ENCODE assay signal across 8 mouse cellular contexts in genomic region chr13:52929209-52930171, GRCm38 (mm10). TPM values are rescaled to one million over a fixed set of nuclear protein-coding genes. Genes with fewer than 3 reads are reported as not detected.
A peak's percentile ranks its signal among the peaks of the same experiment; 100 is the strongest.
DNase-seq lines count a peak whose midpoint lies in the region; ATAC-seq lines count a peak whose summit lies in the region.

Gene Auh, minus strand, starts transcription at chr13:52929681.

- no peaks in the 10 kb centered on the region for H3K36me3 ChIP-seq in hindbrain, embryonic 16.5 days (ENCODE audit: control insufficient read depth, insufficient read depth, low read length)

- peak; percentile 78 for DNase-seq in WW6 (ENCODE audit: low read depth, low spot score)
- peak; percentile 82 to 91 for DNase-seq in cerebellum, postnatal 36 days
- peak; percentile 84 for DNase-seq in gastrocnemius, adult 18-20 months (ENCODE audit: low spot score)
- DNase-seq in left cerebral cortex, adult 8-10 months (ENCODE audit: low spot score in 2 of 2): peak; percentile 56 to 58
- DNase-seq in right cerebral cortex, postnatal 14 days: peak; percentile 84
- DNase-seq in urinary bladder, postnatal 36 days (ENCODE audit: low spot score in 2 of 2): peak; percentile 76 to 85

- ATAC-seq in hindbrain, embryonic 16.5 days: peak; percentile 97
- ATAC-seq in megakaryocyte progenitor cell, adult 5-6 weeks (replicated peaks; ENCODE audit: poor library complexity): peak; percentile 94

- WGBS in hindbrain, embryonic 16.5 days: under 1% methylated on average over 63 of the region's 63 CpGs

- H3K9ac ChIP-seq in hindbrain, embryonic 16.5 days (ENCODE audit: low read depth, low read length): peak within 1 kb of the TSS; percentile 84

- H3K4me1 ChIP-seq in hindbrain, embryonic 16.5 days (ENCODE audit: control insufficient read depth, insufficient read depth, low read depth, low read length): peaks cover 21% of the 10 kb centered on the region

- no peaks in the 10 kb centered on the region for H3K9me3 ChIP-seq in hindbrain, embryonic 16.5 days (ENCODE audit: control insufficient read depth, low read length)

- peak within 1 kb of the TSS; percentile 75 for H3K4me3 ChIP-seq in hindbrain, embryonic 16.5 days (ENCODE audit: low read length)

- peak within 1 kb of the TSS; percentile 70 for H3K4me2 ChIP-seq in hindbrain, embryonic 16.5 days (ENCODE audit: low read length)

- no peaks in the 10 kb centered on the region for H3K27me3 ChIP-seq in hindbrain, embryonic 16.5 days (replicated peaks; ENCODE audit: control insufficient read depth, insufficient read depth, low read length)

- H3K27ac ChIP-seq in hindbrain, embryonic 16.5 days (ENCODE audit: low read depth, low read length): peak within 1 kb of the TSS; percentile 81

RNA-seq across cellular contexts. Expression of gene Auh, which starts in this region (rescaled TPM):
- total RNA-seq in gastrocnemius, adult 18-20 months (2021): 10 to 100 TPM; 77.8 to 81.5 TPM
- polyA plus RNA-seq in hindbrain, embryonic 16.5 days (2015; fragmentation: Nextera tagmentation; extraction: Ambion mirVana): 66.5 and 75.0 TPM in 2 replicates
- total RNA-seq in left cerebral cortex, adult 8-10 months (2022): 100 to 1,000 TPM in 3 of 4 experiments, 10 to 100 TPM in 1; 94.6 to 109 (median 103) TPM
- 34.3 and 35.9 TPM in 2 replicates for total RNA-seq in megakaryocyte progenitor cell, adult 5-6 weeks (2015)
- 32.4 and 34.3 TPM in 2 replicates for total RNA-seq in megakaryocyte progenitor cell, adult 5-6 weeks (2017)

Comparison
In these comparisons a context has a peak if more than half of its experiments do, and no peak if none do; other contexts are left out.
1. Peak in every context shown above with its lines: DNase-seq, ATAC-seq, H3K4me3 ChIP-seq and H3K27ac ChIP-seq.